In genomic region chr13:117975823-117976222, GRCm38 (mm10) we compare ENCODE assay signal across 14 mouse cellular contexts.
DNase-seq lines count a peak whose midpoint lies in the region; ATAC-seq and TF ChIP-seq lines count a peak whose summit lies in the region.
"Had no signal": no experiment of that assay in that cellular context is flagged by ENCODE, and none has a peak within 500 bp of the region (broad histone marks: within the 10 kb centered on the region; RNA-seq: fewer than 3 reads in every experiment).

No protein-coding gene starts in this region.

- H3K9ac ChIP-seq in midbrain, embryonic 12.5 days (replicated peaks): no peak overlapping the region
- no peak overlapping the region for H3K9ac ChIP-seq in midbrain, postnatal 0 days (replicated peaks; ENCODE audit: low read length, poor library complexity, severe bottlenecking)
- H3K9ac ChIP-seq: forebrain, embryonic 12.5 days; heart, embryonic 15.5 days had no signal

- no peaks in the 10 kb centered on the region for H3K36me3 ChIP-seq in midbrain, embryonic 12.5 days
- no peaks in the 10 kb centered on the region for H3K36me3 ChIP-seq in midbrain, postnatal 0 days (ENCODE audit: insufficient read depth, low read length)
- H3K36me3 ChIP-seq: forebrain, embryonic 12.5 days; G1E; heart, embryonic 15.5 days had no signal

- no peak overlapping the region for H3K4me3 ChIP-seq in midbrain, embryonic 12.5 days
- H3K4me3 ChIP-seq in midbrain, postnatal 0 days (ENCODE audit: low read depth, low read length): no peak overlapping the region
- H3K4me3 ChIP-seq: forebrain, embryonic 12.5 days; heart, embryonic 15.5 days had no signal

- no peaks in the 10 kb centered on the region for H3K4me1 ChIP-seq in midbrain, embryonic 12.5 days
- no peaks in the 10 kb centered on the region for H3K4me1 ChIP-seq in midbrain, postnatal 0 days (ENCODE audit: insufficient read depth, low read length)
- H3K4me1 ChIP-seq: forebrain, embryonic 12.5 days; heart, embryonic 15.5 days had no signal

- no peak overlapping the region for H3K4me2 ChIP-seq in midbrain, embryonic 12.5 days (replicated peaks)
- no peak overlapping the region for H3K4me2 ChIP-seq in midbrain, postnatal 0 days (ENCODE audit: low read depth, low read length, poor library complexity, severe bottlenecking)
- H3K4me2 ChIP-seq: forebrain, embryonic 12.5 days; heart, embryonic 15.5 days had no signal

- ATAC-seq in midbrain, embryonic 12.5 days (ENCODE audit: low FRiP score, low read depth): peak; percentile 58; the same call in 1 of the 2 replicates
- no peak for ATAC-seq in midbrain, postnatal 0 days (ENCODE audit: low FRiP score)
- ATAC-seq: inflammation-experienced regulatory T-cells, adult 6 months had no signal

- no peak overlapping the region for H3K27ac ChIP-seq in midbrain, embryonic 12.5 days (replicated peaks)
- H3K27ac ChIP-seq in midbrain, postnatal 0 days (ENCODE audit: low read depth, low read length): no peak overlapping the region
- H3K27ac ChIP-seq: forebrain, embryonic 12.5 days; heart, embryonic 15.5 days had no signal

- DNase-seq in heart, adult 11 months: peak; percentile 83
- DNase-seq in heart, adult 18-20 months: no peak
- no peak for DNase-seq in midbrain, postnatal 0 days (ENCODE audit: low spot score)
- DNase-seq in R1 (ENCODE audit: low read depth, low spot score): peak; percentile 6
- peak; percentile 9 to 22 for DNase-seq in adrenal gland, postnatal 36 days
- no peak for DNase-seq in embryo, embryonic 11 days
- DNase-seq: cerebellum, adult 9-11 months; lung, adult 18-20 months; thymus, postnatal 4 days had no signal

- no peak for TF ChIP-seq CTCF in midbrain, postnatal 0 days (IDR thresholded peaks at IDR 0.05)

- WGBS in midbrain, embryonic 12.5 days: 60% methylated on average over 10 of the region's 10 CpGs
- 54% methylated on average over 10 of the region's 10 CpGs for WGBS in midbrain, postnatal 0 days

- H3K9me3 ChIP-seq in midbrain, embryonic 12.5 days: no peaks in the 10 kb centered on the region
- H3K9me3 ChIP-seq in midbrain, postnatal 0 days (ENCODE audit: low read length): no peaks in the 10 kb centered on the region
- H3K9me3 ChIP-seq: forebrain, embryonic 12.5 days; heart, embryonic 15.5 days had no signal

- no peaks in the 10 kb centered on the region for H3K27me3 ChIP-seq in midbrain, embryonic 12.5 days
- H3K27me3 ChIP-seq in midbrain, postnatal 0 days (ENCODE audit: insufficient read depth, low read length): no peaks in the 10 kb centered on the region
- H3K27me3 ChIP-seq: forebrain, embryonic 12.5 days; heart, embryonic 15.5 days had no signal

Comparison
In these comparisons a context has a peak if more than half of its experiments do, and no peak if none do; other contexts are left out.
1. DNase-seq: peak in heart, adult 11 months (single experiment), R1 (single experiment) and adrenal gland, postnatal 36 days (2 of 2); none in heart, adult 18-20 months (0 of 2), midbrain, postnatal 0 days (single experiment) and embryo, embryonic 11 days (single experiment).